Mouse (Mus musculus) MN1 (cell line): ENCODE data around the gene Tesk2.
A peak's percentile ranks its signal among the peaks of the same experiment; 100 is the strongest.

Source experiments
- DNase-seq: peaks from one replicate; pipeline ENCODE4 v3.0.0-alpha.2; 2016; ENCODE audit warnings: low spot score

The Tesk2 gene

DNA sequence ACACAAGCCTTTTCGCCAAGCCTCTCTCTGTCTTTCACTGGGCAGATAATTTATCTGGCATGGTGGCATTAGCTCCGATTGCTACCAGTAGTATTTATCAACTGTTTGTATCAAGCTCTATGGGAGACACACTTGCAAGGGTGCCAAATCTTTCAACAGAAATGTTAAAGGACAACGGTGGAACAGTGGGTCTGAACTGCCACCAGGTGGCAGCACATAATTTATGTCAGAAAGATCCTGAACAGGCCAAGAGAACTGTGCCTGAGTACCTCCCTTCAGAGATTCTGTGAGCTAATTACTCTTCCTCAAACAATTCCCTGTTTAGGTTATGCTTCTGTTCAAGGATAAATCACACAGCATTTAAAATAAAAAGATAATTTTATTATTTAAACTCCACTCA lies 1.4 kb upstream of the Tesk2 start:
- peak; percentile 76 for DNase-seq

DNA sequence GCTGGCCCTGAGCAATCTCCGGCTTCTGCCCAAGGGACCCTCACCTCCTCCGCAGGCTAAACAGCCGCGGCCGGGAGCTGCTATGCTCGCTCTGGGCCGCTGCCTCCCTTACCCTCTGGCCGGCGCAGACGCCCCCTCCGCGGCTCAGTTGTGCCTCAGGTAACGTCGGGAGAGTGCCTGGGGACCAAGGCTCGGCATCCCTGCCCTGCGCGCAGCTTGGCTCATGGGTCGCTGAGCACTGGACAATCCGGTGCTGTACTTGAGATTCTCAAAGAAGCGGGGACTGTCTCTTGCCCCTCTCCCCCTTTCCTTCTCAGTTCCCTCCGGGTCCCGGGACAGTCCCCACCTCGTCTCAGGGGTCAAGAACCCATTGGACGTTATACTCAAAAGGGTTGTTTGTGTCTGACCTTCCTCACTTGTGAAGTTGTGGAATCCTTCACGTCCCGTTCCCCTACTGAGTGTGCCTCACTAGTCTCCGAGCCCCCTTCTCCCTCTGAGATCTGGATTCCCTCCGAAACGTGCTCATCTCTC lies 415 bp downstream of the Tesk2 start:
- no peak for DNase-seq

DNA sequence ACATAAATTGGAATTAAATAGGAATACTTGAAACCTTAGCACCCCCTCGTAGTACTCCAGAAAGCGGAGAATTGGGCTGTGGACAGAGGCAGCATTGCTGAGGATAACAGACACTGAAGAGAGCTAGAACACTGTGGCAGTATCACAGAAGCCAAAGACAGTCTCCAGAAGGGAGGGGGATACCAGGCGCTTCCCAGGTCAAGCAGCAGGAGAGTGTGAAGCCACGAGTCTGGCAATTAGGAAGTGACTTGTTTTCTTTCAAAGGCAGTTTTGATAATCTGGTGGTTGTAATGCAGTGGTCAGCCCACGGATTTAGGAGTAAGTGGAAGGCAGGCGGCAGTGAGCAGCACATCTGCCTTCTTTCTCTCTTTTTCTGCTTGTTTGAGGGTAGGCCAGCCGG lies 1.5 kb downstream of the Tesk2 start:
- DNase-seq, result no peak

DNA sequence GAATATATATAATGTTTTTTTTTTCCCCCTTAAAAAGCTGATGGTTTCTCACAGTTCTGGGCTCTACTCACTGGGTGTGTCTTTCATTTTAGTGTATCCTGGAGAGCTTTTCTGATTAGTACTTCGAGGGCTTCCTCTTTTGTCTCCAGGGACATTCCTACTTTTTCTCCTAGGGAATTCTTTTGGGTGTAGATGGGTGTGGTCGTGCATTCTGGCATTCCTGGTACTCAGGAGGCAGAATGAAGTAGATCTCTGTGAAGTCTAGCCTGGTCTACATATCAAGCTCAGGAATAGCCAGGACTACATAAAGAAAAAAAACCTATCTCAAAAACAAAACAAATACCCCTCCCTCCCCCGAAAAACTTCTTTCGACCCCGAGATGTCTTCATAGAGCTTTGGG lies 4.7 kb downstream of the Tesk2 start:
- no peak for DNase-seq

DNA sequence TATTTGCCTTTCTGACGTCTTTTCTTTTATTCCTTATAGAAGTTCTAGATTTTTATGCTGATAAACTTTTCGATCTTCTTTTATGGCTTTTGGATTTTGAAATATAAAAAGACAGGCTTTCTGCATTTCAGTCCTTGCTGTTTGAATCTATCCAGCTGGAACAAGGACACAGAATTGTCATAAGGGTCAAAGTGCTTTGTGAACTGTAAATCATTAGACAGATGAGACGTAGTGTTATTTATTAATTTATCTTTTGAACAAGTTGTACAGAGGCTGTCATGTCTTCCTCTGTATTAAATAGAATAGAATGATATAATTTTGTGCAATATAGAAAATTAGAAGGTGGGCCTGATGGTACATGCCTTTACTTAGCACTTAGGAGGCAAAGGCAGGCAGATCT lies 6.7 kb downstream of the Tesk2 start:
- DNase-seq, result no peak

DNA sequence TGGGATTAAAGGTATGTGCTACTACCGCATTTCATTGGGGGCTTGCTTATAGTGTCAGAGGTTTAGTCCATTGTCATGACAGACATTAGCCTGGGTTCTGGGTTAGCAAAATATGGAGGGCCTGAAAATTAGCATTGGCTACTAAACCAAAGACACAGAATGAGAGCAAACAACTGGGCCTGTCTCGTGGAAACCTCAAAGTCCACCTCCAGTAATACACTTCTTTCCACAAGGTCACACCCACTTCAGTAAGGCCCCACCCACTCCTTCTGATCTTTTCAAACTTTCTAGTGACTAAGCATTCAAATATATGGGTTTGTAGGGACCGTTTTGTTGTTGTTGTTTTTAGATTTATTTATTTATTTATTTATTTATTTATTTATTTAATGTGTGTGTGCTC lies 8.8 kb downstream of the Tesk2 start:
- no peak for DNase-seq

DNA sequence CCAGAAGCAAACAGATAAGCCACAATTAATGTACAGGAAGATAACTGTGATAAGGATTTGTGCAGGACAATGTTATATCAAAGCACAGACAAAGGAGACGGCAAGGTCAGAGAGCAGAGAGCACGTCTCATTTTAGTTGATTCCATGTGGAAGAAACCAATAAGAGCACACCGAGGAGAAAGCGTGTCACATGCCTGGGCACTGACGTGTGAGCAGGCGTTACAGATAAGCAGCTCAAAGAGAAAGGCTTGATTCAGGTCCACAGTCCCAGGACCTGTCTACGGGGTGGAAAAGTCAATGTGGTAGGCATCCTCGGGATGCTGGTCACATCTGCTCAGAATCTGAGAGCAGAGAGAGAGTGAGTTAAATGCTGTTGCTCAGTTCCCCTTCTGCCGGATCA lies 10.3 kb downstream of the Tesk2 start:
- DNase-seq, result no peak

- no peak for DNase-seq
Measured at GRCm38 (mm10) chr4:116732355-116732754, 11.6 kb downstream of the Tesk2 start.

GRCm38 (mm10) chr4:116734996-116735395 lies 14.2 kb downstream of the Tesk2 start:
- DNase-seq, result no peak

DNA sequence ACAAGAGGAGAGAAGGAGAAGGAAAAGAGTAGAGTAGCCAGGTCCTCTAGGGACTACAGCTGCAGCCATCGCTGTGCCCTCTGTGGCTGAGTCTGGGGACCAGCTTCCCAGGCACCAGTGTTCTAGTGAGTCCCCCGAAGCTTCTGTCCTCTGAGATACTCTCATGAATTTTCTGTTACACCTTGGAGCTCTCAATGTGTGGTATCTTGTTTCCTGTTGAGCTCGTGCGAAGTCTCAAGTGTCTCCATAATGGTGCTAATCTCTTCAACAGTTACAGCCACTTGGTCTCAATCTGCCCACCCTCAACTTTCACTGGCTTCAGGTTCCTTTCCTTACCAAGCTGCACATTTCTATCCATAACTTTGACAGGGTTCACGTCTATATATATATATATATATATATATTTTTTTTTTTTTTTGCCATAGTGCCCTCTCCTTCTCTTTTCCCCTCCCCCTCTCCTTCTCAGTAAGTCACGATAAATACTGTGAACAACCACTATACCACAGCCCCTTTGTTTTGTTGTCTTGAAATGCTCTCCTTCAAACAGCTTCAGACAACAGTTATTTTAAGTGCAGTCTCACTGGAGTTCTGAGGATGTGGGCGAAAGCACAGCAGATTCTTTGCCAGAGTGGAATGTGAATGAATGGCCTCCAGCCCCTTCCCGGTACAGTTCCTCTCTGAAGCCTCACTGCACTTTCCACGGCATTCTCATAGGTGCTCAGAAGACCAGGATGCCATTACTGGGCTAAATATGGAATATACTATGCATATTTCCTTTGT lies 18.4 kb downstream of the Tesk2 start:
- no peak for DNase-seq

GRCm38 (mm10) chr4:116749750-116750149 lies 29.0 kb downstream of the Tesk2 start:
- DNase-seq, result no peak

GRCm38 (mm10) chr4:116761914-116762313 lies 41.2 kb downstream of the Tesk2 start:
- DNase-seq, result no peak

- no peak for DNase-seq
Measured at GRCm38 (mm10) chr4:116764001-116764400, 43.3 kb downstream of the Tesk2 start.

DNA sequence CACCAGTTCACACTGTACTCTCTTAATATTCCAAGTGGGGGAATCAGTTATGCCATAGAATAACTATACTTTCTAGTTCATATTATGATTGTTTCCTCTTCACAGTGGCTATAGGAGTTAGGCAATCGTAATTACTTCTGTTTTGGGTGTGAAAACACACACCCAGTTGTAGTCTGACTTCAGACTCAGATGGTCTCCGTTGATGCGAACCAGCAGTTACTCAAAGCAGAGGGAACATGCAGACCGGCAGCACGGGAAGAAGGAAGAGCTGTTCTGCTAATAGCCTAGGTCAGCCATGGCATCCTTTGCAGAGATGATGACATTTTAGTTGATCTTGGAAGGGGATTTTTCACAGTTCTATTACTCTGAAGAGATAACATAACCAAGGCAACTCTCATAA lies 47.8 kb downstream of the Tesk2 start:
- no peak for DNase-seq

DNA sequence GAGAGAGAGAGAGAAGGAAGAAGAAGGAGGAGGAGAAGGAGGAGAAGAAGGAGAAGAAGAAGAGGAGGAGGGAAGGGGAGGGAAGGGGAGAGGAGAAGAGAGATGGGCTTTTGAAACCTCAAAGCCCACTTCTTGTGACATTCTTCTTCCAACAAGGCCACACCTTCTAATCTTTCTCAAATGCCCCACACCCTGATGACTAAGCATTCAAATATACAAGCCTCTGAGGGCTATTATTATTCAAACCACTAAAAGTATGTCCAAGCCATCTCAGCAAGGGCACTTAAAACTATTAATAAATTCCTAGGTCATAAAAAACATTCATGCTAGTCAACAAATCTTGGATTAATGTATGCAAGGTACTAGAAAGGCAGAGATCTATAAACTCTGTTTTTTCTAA lies 48.3 kb downstream of the Tesk2 start:
- DNase-seq, result no peak

DNA sequence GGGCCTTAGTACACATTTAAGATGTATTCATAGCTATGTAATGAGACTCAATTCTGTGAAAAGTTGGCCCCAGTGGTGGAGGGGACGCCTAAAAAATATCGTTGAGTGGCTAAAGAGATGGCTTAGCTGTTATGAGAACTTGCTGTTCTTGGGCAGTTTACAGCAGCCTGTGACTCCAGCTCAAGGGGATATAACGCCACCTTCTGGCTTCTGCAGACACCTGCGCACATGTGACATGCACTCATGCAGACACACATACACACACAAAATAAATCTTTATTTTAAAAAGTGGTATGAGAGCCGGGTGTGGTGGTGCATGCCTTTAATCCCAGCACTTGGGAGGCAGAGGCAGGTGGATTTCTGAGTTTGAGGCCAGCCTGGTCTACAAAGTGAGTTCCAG lies 55.6 kb downstream of the Tesk2 start:
- DNase-seq, result no peak

GRCm38 (mm10) chr4:116777079-116777478 lies 56.3 kb downstream of the Tesk2 start:
- no peak for DNase-seq

DNA sequence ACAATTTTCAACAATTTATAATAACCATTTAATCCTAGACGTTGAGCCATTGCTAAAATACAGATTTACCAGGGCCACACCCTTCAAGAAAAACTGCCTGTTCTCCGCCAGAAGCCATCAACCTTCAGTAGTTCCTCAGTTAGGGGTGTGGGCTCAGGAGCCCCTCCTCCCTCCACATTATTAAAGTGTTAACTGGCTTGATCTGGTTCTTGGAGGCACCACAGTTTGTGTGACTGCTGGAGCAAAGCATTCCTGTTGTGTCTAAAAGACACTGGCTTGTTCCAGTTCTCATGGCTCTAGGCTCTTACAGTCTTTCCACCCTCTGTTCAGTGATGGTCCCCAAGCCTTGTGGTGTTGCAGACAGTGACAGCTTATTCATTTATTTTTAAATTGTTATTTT lies 59.8 kb downstream of the Tesk2 start:
- no peak for DNase-seq

DNA sequence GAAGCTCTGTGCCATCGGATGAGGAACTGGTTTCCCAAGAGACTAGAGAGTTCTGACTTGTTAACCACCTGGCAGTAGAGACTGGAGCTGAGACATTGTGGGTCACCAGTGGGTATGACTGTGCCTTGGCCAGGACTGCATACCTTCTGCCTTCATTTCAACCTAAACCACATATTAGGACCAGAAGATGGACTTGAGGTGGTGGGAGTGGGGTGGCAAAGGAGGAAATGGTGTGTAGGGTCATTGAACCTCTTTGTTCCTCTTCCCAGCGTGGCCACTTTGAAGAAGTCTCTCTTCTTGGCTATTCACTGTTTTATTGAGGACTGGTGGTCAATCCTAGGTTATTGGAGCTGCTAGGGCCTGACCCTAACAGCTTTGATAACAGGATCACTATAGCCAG lies 60.6 kb downstream of the Tesk2 start:
- no peak for DNase-seq

DNA sequence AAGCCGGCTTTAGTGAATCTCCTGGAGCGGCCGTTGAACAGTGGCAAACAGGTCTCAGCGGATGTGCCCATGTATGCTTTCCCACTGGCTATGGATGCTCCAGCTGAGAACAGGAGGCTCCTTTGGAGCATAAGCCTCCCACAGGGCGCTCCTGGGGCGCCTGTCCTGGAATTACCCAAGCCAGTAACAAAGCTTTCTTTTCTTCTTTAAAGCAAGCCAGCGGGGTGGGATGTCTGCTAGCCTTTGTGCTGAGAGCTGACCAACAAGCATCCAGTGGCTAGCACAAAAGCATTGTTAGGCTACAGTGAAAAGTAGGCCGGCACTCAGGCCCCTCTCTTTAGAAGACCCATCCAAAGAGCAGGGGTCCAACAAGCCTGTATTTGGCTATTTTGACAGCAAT lies 61.4 kb downstream of the Tesk2 start:
- no peak for DNase-seq

DNA sequence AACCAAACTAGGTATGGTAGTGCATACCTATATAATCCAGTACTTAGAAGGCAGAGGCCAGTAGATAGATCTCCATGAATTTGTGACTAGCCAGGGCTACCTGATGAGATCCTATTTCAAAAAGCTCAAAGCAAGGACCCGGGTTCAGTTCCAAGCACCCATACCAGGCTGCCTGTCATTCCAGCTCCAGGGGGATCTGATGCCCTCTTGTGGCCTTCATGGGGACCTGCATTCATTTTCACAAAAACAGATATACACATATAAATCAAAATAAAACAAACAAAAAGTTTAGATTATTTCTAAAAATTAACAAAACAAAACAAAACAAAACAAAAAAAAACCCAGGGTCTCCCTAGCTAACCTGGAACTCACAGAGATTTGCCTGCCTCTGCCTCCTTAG lies 65.8 kb downstream of the Tesk2 start:
- no peak for DNase-seq

DNA sequence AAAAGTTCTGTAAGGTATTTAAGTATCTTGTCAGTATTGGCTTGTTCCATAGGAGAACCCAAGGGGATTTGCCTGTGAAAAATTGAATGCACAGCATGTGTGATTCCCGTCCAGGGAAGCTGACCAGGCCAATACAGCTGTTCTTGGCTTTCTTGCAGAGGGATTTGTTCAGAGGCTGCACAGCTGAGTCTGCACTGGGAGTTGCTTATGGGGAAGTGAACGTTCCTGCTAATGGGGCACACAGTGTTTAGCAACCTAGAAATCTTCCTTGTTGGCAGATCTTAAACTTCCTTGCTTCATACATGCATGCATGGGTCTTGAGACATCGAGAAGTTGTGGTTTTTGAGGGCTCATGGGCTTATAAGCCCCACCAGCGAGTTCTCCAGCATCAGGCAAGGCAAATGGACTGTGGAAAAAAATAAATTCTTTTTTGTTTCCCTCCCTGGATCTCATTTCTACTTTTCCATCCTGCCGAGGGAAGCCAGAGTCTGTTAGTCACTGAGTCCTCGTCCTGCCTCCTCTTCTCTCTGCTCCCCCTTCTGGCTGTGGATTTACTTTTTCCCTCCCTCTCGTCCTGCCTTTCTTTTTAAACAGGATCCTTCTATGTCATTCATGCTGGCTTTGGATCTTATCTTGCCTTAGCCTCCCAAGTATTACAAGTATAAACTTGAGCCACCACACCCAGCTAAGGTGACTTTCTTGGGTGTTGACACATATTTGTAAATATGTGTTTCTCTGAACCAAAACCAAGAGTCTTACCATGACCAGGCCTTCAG lies 67.4 kb downstream of the Tesk2 start:
- no peak for DNase-seq

GRCm38 (mm10) chr4:116788956-116789355 lies 68.2 kb downstream of the Tesk2 start:
- DNase-seq, result peak; percentile 72
